Mouse (Mus musculus): ENCODE results near the gene Psma5. TPM values are rescaled to one million over a fixed set of nuclear protein-coding genes. Genes with fewer than 3 reads are reported as not detected.

The Psma5 gene
- polyA plus RNA-seq, 1 experiment from 2014 or later = 303 TPM

- Histone ChIP-seq H3K36me3 (ENCODE audit: control insufficient read depth, insufficient read depth, low read length) (0 out of 2 replicates have a peak, but pooled peaks cover 9% of the 10 kb centered on the region), H3K4me1 (ENCODE audit: control insufficient read depth, insufficient read depth, low read length) (no peaks in the 10 kb centered on the region), H3K4me3 (ENCODE audit: low read depth, low read length) (no peak overlapping the region), H3K4me2 (ENCODE audit: low read depth, low read length) (no peak overlapping the region), H3K27ac (replicated peaks; ENCODE audit: low read depth, low read length) (no peak overlapping the region), H3K9ac (ENCODE audit: low read depth, low read length) (no peak overlapping the region), H3K9me3 (ENCODE audit: control insufficient read depth, low read length) (no peaks in the 10 kb centered on the region), H3K27me3 (replicated peaks; ENCODE audit: control insufficient read depth, insufficient read depth, low read length) (no peaks in the 10 kb centered on the region)
- DNase-seq (ENCODE audit: low spot score) (no peak), ATAC-seq (ENCODE audit: low read depth) (no peak)
- WGBS = 89% methylated on average over 9 of the region's 9 CpGs
Measured at GRCm38 (mm10) chr3:108325521-108325920, 68.8 kb downstream of the Psma5 start.

GRCm38 (mm10) chr3:108327275-108327674 lies 70.5 kb downstream of the Psma5 start:
- H3K27ac ChIP-seq (replicated peaks; ENCODE audit: low read depth, low read length) = no peak overlapping the region
- H3K4me2 ChIP-seq (ENCODE audit: low read depth, low read length) = no peak overlapping the region
- no peak for ATAC-seq (ENCODE audit: low read depth)
- no peaks in the 10 kb centered on the region for H3K9me3 ChIP-seq (ENCODE audit: control insufficient read depth, low read length)
- no peaks in the 10 kb centered on the region for H3K4me1 ChIP-seq (ENCODE audit: control insufficient read depth, insufficient read depth, low read length)
- no peak overlapping the region for H3K9ac ChIP-seq (ENCODE audit: low read depth, low read length)
- WGBS = 84% methylated on average over 8 of the region's 8 CpGs
- H3K4me3 ChIP-seq (ENCODE audit: low read depth, low read length) = no peak overlapping the region
- H3K27me3 ChIP-seq (replicated peaks; ENCODE audit: control insufficient read depth, insufficient read depth, low read length) = no peaks in the 10 kb centered on the region
- no peak for DNase-seq (ENCODE audit: low spot score)
- peaks cover 17% of the 10 kb centered on the region; the same call in 1 of the 2 replicates for H3K36me3 ChIP-seq (ENCODE audit: control insufficient read depth, insufficient read depth, low read length)

DNA sequence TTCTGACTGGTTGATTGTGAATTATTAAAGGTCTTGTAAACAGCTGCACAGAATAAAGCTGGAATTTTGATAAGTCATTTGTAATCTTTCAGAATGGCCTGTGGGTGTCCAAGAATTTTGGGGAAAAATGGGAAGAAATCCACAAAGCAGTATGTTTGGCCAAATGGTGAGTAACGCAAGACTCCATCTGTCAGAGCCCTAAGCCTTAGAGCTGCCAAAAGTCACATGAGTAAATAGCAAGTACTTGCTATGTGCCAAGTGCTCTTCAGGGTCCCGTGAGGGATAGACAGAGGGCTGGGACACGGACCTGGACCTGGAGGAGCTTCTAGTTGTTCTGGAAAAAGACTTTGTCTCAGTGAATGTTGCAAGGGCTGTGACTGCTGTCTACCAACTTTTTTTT lies 71.2 kb downstream of the Psma5 start:
- peak overlapping the region; percentile 56; the same call in 1 of the 2 replicates for H3K27ac ChIP-seq (replicated peaks; ENCODE audit: low read depth, low read length)

DNA sequence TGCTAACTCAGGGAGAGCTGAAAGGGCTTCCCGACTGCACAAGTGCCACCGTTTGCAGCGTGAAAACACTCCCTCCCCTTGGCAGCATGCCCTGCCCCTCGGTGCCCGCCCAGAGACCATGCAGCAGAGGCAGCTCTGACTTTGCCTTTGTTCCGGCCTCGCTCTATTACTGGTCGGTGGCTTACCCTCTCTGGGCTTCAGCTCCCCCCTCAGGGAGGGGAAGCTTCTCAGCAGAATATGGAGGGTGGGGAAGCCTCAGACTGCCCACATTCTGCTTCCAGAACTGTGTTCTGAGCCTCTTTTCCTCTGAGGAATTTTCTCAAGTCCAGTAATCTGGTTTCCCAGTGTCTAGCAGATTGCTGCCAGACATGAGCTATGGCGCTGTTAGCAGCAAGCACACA lies 71.7 kb downstream of the Psma5 start:
- Histone ChIP-seq H3K4me1 (ENCODE audit: control insufficient read depth, insufficient read depth, low read length) (no peaks in the 10 kb centered on the region), H3K27me3 (replicated peaks; ENCODE audit: control insufficient read depth, insufficient read depth, low read length) (no peaks in the 10 kb centered on the region), H3K9ac (ENCODE audit: low read depth, low read length) (0 out of 2 replicates have a peak overlapping the region, but pooled peaks have one; percentile 15), H3K27ac (replicated peaks; ENCODE audit: low read depth, low read length) (peak overlapping the region; percentile 56), H3K36me3 (ENCODE audit: control insufficient read depth, insufficient read depth, low read length) (peaks cover 26% of the 10 kb centered on the region; the same call in 1 of the 2 replicates), H3K4me3 (ENCODE audit: low read depth, low read length) (no peak overlapping the region), H3K4me2 (ENCODE audit: low read depth, low read length) (no peak overlapping the region), H3K9me3 (ENCODE audit: control insufficient read depth, low read length) (no peaks in the 10 kb centered on the region)
- DNase-seq (ENCODE audit: low spot score) = peak; percentile 67
- peak; percentile 65 for ATAC-seq (ENCODE audit: low read depth)
- 39% methylated on average over 9 of the region's 9 CpGs for WGBS

More for the DNA sequence above, 71.2 kb downstream of the Psma5 start:
- ATAC-seq (ENCODE audit: low read depth) (no peak), DNase-seq (ENCODE audit: low spot score) (peak; percentile 31)
- H3K27me3 ChIP-seq (replicated peaks; ENCODE audit: control insufficient read depth, insufficient read depth, low read length) = no peaks in the 10 kb centered on the region
- no peak overlapping the region for H3K4me2 ChIP-seq (ENCODE audit: low read depth, low read length)
- no peak overlapping the region for H3K4me3 ChIP-seq (ENCODE audit: low read depth, low read length)
- WGBS = 55% methylated on average over 3 of the region's 3 CpGs
- H3K36me3 ChIP-seq (ENCODE audit: control insufficient read depth, insufficient read depth, low read length) = peaks cover 23% of the 10 kb centered on the region; the same call in 1 of the 2 replicates
- no peaks in the 10 kb centered on the region for H3K9me3 ChIP-seq (ENCODE audit: control insufficient read depth, low read length)
- H3K4me1 ChIP-seq (ENCODE audit: control insufficient read depth, insufficient read depth, low read length) = no peaks in the 10 kb centered on the region
- no peak overlapping the region for H3K9ac ChIP-seq (ENCODE audit: low read depth, low read length)

Other genes with a start within 250 kb of the Psma5 start
- 223 and 225 TPM in 2 replicates for gene Gstm1, start 239.0 kb upstream of the Psma5 start, polyA plus RNA-seq (2014; fragmentation: Nextera tagmentation; extraction: Ambion mirVana)
- 14.1 and 14.2 TPM in 2 replicates for gene Gstm4, start 212.0 kb upstream of the Psma5 start, polyA plus RNA-seq (2014; fragmentation: Nextera tagmentation; extraction: Ambion mirVana)
- gene Ampd2, start 170.3 kb upstream of the Psma5 start, polyA plus RNA-seq (2014; fragmentation: Nextera tagmentation; extraction: Ambion mirVana) = 31.6 and 33.8 TPM in 2 replicates
- gene Gnat2, start 164.1 kb upstream of the Psma5 start, polyA plus RNA-seq (2014; fragmentation: Nextera tagmentation; extraction: Ambion mirVana) = 0.35 and 0.53 TPM in 2 replicates
- 157 and 172 TPM in 2 replicates for gene Gnai3, start 110.8 kb upstream of the Psma5 start, polyA plus RNA-seq (2014; fragmentation: Nextera tagmentation; extraction: Ambion mirVana)
- gene Gpr61, start 102.0 kb upstream of the Psma5 start, polyA plus RNA-seq (2014; fragmentation: Nextera tagmentation; extraction: Ambion mirVana) = 0.42 and 0.45 TPM in 2 replicates
- gene Amigo1, start 70.6 kb upstream of the Psma5 start, polyA plus RNA-seq (2014; fragmentation: Nextera tagmentation; extraction: Ambion mirVana) = 5.1 and 5.3 TPM in 2 replicates
- 1.9 and 2.7 TPM in 2 replicates for gene Cyb561d1, start 55.7 kb upstream of the Psma5 start, polyA plus RNA-seq (2014; fragmentation: Nextera tagmentation; extraction: Ambion mirVana)
- gene Atxn7l2, start 46.0 kb upstream of the Psma5 start, polyA plus RNA-seq (2014; fragmentation: Nextera tagmentation; extraction: Ambion mirVana) = 15.6 and 20.2 TPM in 2 replicates
- 6.8 and 11.4 TPM in 2 replicates for gene Sypl2, start 30.3 kb upstream of the Psma5 start, polyA plus RNA-seq (2014; fragmentation: Nextera tagmentation; extraction: Ambion mirVana)
- 16.5 and 18.0 TPM in 2 replicates for gene Sort1, start 27.2 kb downstream of the Psma5 start, polyA plus RNA-seq (2014; fragmentation: Nextera tagmentation; extraction: Ambion mirVana)
- gene Mybphl, start 108.0 kb downstream of the Psma5 start, polyA plus RNA-seq (2014; fragmentation: Nextera tagmentation; extraction: Ambion mirVana) = not detected in 2 replicates
- gene Psrc1, start 126.9 kb downstream of the Psma5 start, polyA plus RNA-seq (2014; fragmentation: Nextera tagmentation; extraction: Ambion mirVana) = 31.2 and 38.1 TPM in 2 replicates
- 11.8 and 13.9 TPM in 2 replicates for gene Celsr2, start 158.6 kb downstream of the Psma5 start, polyA plus RNA-seq (2014; fragmentation: Nextera tagmentation; extraction: Ambion mirVana)
- gene Sars, start 188.3 kb downstream of the Psma5 start, polyA plus RNA-seq (2014; fragmentation: Nextera tagmentation; extraction: Ambion mirVana) = 111 and 125 TPM in 2 replicates

Data from embryonic facial prominence, embryonic 14.5 days (tissue).